Mouse (Mus musculus) erythroblast, adult 5-6 weeks (primary cell): ENCODE data around the gene Fam117b. TPM values are rescaled to one million over a fixed set of nuclear protein-coding genes. Genes with fewer than 3 reads are reported as not detected.
A peak's percentile ranks its signal among the peaks of the same experiment; 100 is the strongest.

ENCODE experiments used
- ATAC-seq: replicated peaks from 2 replicates; pipeline ENCODE4 v1.8.0; 2016; ENCODE audit warnings: moderate number of reproducible peaks, mild to moderate bottlenecking, moderate TSS enrichment, inconsistent platforms; ENCODE audit not compliant: poor library complexity, low FRiP score, severe bottlenecking
- total RNA-seq, 2 experiments: library from RNA; stranded (forward) in 1 of 2; stranded (reverse) in 1 of 2; fragments of 150-400 nt in 1 of 2; fragments of 200-764, 138-1000 nt in 1 of 2; gene quantifications; 2 replicates each; pipeline versions ENCODE4 v1.2.3 to v1.2.4; 2015 to 2017; ENCODE audit warnings: low replicate concordance in 2 of 2

Fam117b gene
- total RNA-seq (2015; ENCODE audit: low replicate concordance) (7.3 and 9.4 TPM in 2 replicates), total RNA-seq (2017; ENCODE audit: low replicate concordance) (7.8 and 8.9 TPM in 2 replicates)

DNA sequence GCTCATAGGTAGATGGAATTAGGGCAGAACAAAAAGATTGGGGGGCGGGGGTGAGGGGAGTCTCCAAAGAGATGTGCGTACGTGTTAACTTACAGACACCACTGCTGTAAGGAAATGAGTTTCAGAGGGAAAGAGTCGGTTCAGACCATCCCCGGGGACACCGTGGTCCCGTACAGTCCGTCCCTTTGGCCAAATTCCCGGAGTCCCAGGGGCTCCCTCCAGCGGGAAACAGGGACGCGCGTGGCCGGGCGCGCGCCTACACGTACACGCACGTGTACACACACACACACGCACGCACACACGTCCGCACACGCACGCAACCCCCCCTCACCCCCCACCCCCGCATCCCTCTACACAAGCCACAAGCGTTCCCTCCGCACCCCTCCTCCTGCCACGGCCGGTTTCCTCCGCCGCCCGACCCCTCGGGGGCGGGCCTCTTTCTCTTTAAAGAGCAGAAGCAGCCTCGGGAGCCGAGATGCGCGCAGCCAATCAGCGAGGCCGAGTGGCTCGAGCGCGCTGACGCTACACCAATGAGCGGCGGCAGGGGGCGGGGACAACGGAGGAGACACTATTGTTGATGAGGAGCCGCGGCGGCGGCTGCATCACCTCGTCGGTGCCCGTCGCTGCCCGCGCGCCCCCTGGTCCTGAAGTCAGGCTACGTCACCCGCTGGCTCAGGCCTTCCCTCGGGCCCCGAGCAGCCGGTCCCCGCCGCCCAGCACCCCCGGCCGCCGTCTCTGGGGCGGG, at the start of gene Fam117b:
Fam117b (plus strand) TSS at position 594 of the 745 bp plus-strand sequence.
- peak; percentile 99 for ATAC-seq

- ATAC-seq: no peak
These were observed 44.8 kb upstream of the Fam117b start for GRCm38 (mm10) chr1:59868041-59868440.

DNA sequence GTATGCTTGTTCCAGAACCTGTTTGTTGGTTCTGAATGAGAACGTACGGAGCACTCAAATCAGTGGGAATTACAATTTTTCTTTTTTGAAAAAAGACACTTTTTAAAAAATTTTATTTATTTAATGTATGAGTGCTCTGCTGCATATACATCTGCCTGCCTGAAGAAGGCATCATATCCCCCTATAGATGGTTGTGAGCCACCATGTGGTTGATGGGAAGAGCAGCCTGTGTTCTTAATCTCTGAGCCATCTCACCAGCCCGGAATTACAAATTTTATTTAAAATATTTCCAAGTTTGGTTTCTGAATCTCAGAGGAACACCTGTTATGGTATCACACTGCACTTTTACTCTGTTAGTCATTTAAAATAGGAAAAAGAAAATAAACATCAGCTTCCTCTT, 38.8 kb upstream of the Fam117b start:
- no peak for ATAC-seq

GRCm38 (mm10) chr1:59878098-59878497, 34.7 kb upstream of the Fam117b start:
- ATAC-seq: no peak

DNA sequence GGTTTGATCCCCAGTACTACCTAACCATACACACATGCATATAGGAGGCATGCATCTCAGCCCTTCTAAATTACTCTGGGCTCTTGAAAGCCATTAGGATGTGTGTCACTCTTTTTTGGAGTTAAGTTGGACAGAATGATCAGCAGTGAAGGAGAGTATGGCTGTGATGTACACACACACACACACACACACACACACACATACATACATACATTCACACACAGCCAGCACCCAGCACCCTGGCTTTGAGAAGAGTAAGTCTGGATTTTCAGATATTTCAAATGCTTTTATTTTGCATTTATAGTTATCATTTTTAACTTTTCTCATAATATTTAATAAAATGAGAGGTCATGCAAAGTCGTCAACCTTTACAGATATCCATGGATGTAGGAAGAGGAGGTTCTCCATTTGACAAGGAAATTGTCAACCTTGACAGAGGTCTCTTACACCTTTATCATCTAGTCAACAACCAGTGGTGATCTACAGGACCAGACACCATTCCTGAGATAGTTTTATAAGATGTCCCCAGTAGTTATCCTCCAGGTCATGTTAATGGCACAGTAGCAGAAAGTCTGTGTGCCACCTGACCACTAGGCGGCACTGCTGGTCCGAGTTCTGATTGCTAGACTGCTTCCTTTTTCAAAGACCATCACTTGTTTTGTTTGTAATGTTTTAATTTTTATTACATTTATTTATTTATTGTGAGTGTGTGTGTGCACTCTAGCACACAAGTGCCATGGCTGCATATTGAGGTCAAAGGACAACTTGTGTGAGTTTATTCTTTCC, 29.3 kb upstream of the Fam117b start:
- ATAC-seq: peak; percentile 78; the same call in 1 of the 2 replicates

DNA sequence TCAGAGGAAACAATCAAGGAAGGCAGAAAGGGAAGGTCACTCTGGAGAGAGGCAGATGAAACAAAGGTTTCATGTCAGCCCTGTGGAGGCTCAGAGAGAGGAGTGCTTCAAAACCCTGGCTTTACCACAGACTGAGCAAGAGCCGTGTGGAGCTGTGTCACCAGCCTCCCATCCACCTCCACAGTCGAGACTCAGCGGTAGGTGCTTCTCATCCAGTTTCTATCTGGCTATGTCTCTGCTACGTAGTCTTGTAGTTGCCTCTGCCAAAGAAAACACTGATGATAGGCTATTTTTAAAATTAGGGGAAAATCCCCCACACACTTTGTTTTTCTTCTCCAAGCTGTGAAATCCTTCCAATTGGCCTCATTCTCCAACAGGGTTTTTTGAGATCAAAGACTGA, 25.9 kb upstream of the Fam117b start:
- no peak for ATAC-seq

GRCm38 (mm10) chr1:59888018-59888417, 24.8 kb upstream of the Fam117b start:
- no peak for ATAC-seq

DNA sequence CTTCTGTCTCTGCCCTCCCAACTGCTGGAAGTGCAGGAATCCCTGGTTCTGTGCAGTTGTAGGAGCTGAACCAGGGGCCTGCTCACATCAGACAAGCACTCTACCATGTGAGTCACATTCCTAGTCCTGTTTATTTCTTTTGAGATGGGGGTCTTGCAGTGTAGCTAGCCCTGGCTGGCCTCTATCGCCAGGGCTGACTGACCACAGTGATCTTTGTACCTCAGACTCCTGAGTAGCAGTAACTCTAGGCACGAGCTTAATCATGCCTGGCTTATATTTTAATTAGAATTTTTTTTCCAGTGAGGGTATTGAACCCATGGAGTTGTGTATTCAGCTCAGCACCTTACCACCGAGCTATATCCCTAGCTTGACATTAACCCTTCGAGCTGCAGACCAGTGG, 21.6 kb upstream of the Fam117b start:
- no peak for ATAC-seq

- no peak for ATAC-seq
These were observed 20.0 kb upstream of the Fam117b start for GRCm38 (mm10) chr1:59892777-59893176.

- ATAC-seq: no peak
These were observed 18.8 kb upstream of the Fam117b start for GRCm38 (mm10) chr1:59894025-59894424.

DNA sequence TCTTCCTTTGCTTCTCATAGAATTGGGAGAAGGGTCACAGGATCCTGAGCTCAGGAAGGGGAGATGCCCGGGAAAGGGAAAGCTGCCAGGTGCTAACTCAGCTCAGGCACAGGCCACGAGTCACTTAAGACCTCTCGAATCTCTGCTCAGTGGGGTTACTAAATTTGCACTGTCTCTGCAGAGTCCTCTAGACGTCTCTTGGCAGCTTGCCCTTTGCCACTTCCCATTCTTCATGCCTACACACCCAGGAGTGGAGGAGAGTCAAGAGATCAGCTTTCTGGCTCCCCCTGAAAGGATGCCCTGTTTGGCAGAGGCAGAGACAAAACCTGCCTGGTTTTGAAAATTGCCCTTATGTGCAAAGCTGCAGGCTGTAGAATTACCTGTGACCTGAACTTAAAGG, 17.4 kb upstream of the Fam117b start:
- no peak for ATAC-seq

DNA sequence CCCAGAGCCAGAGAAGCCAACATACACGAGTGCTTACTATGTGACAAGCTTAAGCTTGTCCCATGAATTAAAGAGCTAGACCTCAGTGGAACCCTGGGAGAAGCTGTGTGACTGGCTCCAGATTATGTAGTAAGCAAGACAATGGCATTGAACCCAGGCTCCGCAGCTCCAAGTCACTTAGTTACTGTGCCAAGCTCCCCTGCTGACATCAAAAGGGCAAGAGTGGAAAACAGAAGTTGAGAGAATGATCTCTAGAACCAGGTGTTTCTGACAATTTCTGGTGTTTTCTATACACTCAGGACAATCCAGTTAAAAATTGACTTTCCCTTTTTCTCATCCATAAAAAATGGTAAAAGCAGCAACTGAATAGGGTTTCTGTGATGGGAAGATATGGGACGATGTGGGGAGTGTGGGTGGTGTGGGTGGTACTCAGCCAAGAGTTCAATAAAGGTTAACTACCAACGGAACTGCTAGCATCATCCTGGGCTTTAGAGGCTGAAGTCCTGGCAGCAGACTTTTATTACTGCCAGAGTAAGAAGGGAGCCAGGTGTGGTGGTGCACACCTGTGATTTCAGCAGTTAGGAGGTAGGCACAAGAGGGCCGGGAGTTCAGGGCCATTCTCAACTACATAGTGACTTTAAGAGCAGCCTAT, 15.5 kb upstream of the Fam117b start:
- ATAC-seq: no peak

DNA sequence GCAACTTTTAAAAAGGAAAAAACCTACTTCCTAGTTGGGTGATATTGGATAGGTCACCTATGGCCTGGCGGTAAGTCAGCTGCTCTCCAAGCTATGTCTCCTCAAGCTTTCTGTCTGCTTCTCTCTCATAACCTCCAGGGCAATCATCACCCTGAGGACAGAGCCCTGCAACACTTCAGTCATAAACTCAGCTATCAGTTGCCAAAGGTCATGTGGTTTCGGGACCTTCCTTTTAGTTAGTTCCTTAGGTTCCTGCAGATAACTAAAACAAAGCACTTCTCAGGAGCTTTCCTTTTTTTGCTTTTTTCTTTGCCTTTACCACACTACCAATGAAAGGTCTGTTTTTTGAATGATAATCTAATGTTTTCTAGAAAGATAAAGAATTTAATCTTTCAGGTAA, 13.1 kb upstream of the Fam117b start:
- no peak for ATAC-seq

GRCm38 (mm10) chr1:59901082-59901876, 11.5 kb upstream of the Fam117b start:
- no peak for ATAC-seq

- no peak for ATAC-seq
These were observed 10.2 kb upstream of the Fam117b start for GRCm38 (mm10) chr1:59902634-59903033.

DNA sequence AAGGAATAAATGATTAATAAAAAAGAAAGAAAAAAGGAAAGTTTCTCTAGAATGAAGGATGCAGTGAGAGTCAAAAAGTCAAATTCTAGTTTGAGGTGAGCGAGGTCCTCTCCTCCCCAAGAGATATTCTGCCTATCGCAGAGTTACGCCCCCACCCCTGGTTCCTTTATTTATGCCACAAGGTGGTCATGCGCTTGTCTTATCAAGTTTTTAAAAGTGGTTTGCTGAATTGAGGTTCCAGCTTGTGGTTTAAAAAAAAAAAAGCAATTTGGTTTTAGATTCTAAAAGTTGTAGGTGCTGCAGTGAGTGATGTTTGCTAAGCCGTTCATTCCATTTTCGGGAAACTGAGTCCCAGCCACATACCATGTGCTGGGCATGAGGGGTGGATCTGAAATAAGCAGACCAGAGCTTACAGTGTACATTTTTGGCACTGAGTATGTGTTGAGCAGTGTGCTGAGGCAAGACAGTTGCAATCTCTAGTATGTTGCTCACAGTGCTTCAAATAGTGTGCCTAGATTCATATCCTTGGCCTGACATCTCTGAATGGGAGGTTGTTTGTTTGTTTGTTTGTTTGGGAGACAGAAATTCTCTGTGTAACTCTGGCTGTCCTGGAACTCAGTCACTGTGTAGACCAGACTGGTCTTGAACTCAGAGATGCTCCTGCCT, 8.0 kb upstream of the Fam117b start:
- ATAC-seq: no peak

GRCm38 (mm10) chr1:59905916-59906315, 6.9 kb upstream of the Fam117b start:
- no peak for ATAC-seq

DNA sequence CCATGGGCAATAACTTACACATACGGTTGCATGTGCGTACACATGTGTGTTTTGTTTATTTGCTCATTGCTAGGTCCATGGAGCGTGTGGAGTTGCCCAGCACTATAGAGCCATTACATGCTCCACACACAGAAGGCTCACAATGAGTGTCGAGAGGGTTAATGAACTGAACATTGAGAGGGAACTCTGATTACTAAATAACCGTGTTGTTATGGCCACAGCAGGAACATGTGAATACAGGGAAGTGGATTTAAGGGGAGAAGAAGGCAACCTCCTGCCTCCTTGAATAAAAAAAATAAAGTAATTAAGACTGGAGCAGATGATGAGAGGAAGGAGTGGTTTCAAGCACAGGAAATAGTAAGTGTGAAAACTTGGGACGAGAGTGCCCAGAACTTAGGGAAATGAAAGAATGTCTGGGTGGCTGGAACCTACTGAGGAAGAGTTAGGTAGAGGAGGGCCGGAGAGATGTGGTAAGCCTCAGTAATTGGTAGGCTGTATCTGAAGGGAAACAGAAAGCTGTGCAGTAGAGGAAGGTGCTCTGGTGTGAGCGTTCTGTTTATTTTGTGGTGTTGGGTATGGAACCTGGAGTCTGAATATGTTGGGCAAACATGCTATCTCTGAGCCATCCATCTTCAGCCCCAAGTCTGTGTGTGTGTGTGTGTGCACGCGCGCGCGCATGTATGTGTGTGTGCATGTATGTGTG, 5.8 kb upstream of the Fam117b start:
- no peak for ATAC-seq

DNA sequence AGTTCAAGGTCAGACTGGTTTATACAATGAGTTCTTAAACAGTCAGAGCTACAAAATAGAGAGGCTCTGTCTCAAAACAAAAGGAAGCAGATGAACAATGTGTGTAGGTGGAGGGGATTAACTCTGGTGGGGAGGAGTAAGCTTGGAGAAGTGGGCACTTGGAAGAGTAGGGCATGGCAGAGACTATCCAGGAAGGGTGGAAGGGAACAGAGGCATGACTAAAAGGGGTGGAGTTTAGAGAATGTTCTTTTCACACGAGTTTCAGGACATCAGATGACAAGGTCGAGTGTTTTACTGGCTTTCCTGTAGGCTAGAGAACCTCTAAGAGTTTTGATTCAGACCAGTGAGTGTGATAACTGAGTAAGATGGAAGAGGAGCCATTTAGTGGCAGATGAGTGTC, 5.1 kb upstream of the Fam117b start:
- ATAC-seq: no peak
